In genomic region chr1:75290582-75290981, GRCm38 (mm10) we compare ENCODE assay signal across 10 mouse cellular contexts. TPM values are rescaled to one million over a fixed set of nuclear protein-coding genes. Genes with fewer than 3 reads are reported as not detected.
DNase-seq lines count a peak whose midpoint lies in the region; ATAC-seq and TF ChIP-seq lines count a peak whose summit lies in the region.
"Had no signal": no experiment of that assay in that cellular context is flagged by ENCODE, and none has a peak within 500 bp of the region (broad histone marks: within the 10 kb centered on the region; RNA-seq: fewer than 3 reads in every experiment).

No protein-coding gene starts in this region.

- peak; percentile 44; the same call in 1 of the 2 replicates for ATAC-seq in forebrain, embryonic 14.5 days
- ATAC-seq in megakaryocyte progenitor cell, adult 5-6 weeks (replicated peaks; ENCODE audit: poor library complexity) = peak; percentile 50; the same call in 1 of the 2 replicates
- no peak for ATAC-seq in granulocyte monocyte progenitor cell, adult 5-6 weeks (replicated peaks; ENCODE audit: poor library complexity, severe bottlenecking)

- no peak overlapping the region for H3K9ac ChIP-seq in heart, adult 2 months (ENCODE audit: low read depth, low read length)
- no peak overlapping the region for H3K9ac ChIP-seq in forebrain, embryonic 14.5 days (ENCODE audit: low read length)
- H3K9ac ChIP-seq: heart, embryonic 13.5 days had no signal

- no peak for TF ChIP-seq POLR2A in heart, adult 2 months (IDR thresholded peaks at IDR 0.05; ENCODE audit: insufficient read depth, low read depth, low read length)

- intact Hi-C loops in heart, adult 2 months (cut with DNase I) = no loop called here

- TF ChIP-seq EP300 in heart, adult 2 months (IDR thresholded peaks at IDR 0.05; ENCODE audit: insufficient read depth, low read depth, low read length) = no peak

- H3K4me1 ChIP-seq in heart, adult 2 months (ENCODE audit: control insufficient read depth, insufficient read depth, low read length) = peaks cover 2% of the 10 kb centered on the region; the same call in 1 of the 2 replicates
- peaks cover 17% of the 10 kb centered on the region for H3K4me1 ChIP-seq in forebrain, embryonic 14.5 days (ENCODE audit: control insufficient read depth, insufficient read depth, low read length)

- no peaks in the 10 kb centered on the region for H3K27me3 ChIP-seq in heart, adult 2 months (ENCODE audit: control insufficient read depth, insufficient read depth, low read length)
- H3K27me3 ChIP-seq in forebrain, embryonic 14.5 days (replicated peaks; ENCODE audit: control insufficient read depth, insufficient read depth, low read length) = no peaks in the 10 kb centered on the region

- no peak overlapping the region for H3K27ac ChIP-seq in heart, adult 2 months
- H3K27ac ChIP-seq in forebrain, embryonic 14.5 days (ENCODE audit: low read depth, low read length) = peak overlapping the region; percentile 85; the same call in 1 of the 2 replicates
- H3K27ac ChIP-seq: heart, embryonic 13.5 days; macrophage had no signal

- H3K9me3 ChIP-seq in forebrain, embryonic 14.5 days (replicated peaks; ENCODE audit: control insufficient read depth, low read length) = no peaks in the 10 kb centered on the region
- H3K9me3 ChIP-seq: heart, embryonic 13.5 days had no signal

- H3K36me3 ChIP-seq in heart, adult 2 months (ENCODE audit: control insufficient read depth, insufficient read depth, low read length) = no peaks in the 10 kb centered on the region
- no peaks in the 10 kb centered on the region for H3K36me3 ChIP-seq in forebrain, embryonic 14.5 days (ENCODE audit: control insufficient read depth, insufficient read depth, low read length)
- H3K36me3 ChIP-seq: heart, embryonic 13.5 days had no signal

- TF ChIP-seq CTCF in heart, adult 2 months (IDR thresholded peaks at IDR 0.05) = peak; percentile 70

- DNase-seq in heart, adult 2 months = no peak
- no peak for DNase-seq in heart, adult 11 months
- DNase-seq in urinary bladder, postnatal 14 days (ENCODE audit: low spot score) = peak; percentile 30
- DNase-seq in urinary bladder, adult 2 months (ENCODE audit: low spot score) = no peak
- peak; percentile 83 for DNase-seq in forebrain, embryonic 14.5 days (ENCODE audit: low spot score)
- no peak for DNase-seq in spleen, postnatal 14 days (ENCODE audit: low spot score in 2 of 2)

- no peak overlapping the region for H3K4me3 ChIP-seq in heart, adult 2 months
- H3K4me3 ChIP-seq in forebrain, embryonic 14.5 days (ENCODE audit: low read depth, low read length) = no peak overlapping the region
- H3K4me3 ChIP-seq: heart, embryonic 13.5 days had no signal

- no peak overlapping the region for H3K4me2 ChIP-seq in forebrain, embryonic 14.5 days (ENCODE audit: low read length)
- H3K4me2 ChIP-seq: heart, embryonic 13.5 days had no signal

- H3K79me2 ChIP-seq in heart, adult 2 months (replicated peaks; ENCODE audit: control insufficient read depth, insufficient read depth, low read length) = no peaks in the 10 kb centered on the region

RNA-seq across cellular contexts. Expression of gene Resp18, which starts 12.4 kb away (rescaled TPM):
- not detected for total RNA-seq in heart, adult 2 months (2021)
- polyA plus RNA-seq in heart, adult 2 months (2012; rRNA removed) = 0.39 TPM in 1 of 2 replicates, not detected in the other
- 0.31 and 0.52 TPM in 2 replicates for polyA plus RNA-seq in urinary bladder, adult 2 months (2012; rRNA removed)
- 62.4 and 68.1 TPM in 2 replicates for polyA plus RNA-seq in forebrain, embryonic 14.5 days (2014; fragmentation: Nextera tagmentation; extraction: Ambion mirVana)
- not detected in 2 replicates for total RNA-seq in megakaryocyte progenitor cell, adult 5-6 weeks (2015)
- not detected in 2 replicates for total RNA-seq in megakaryocyte progenitor cell, adult 5-6 weeks (2017)
- total RNA-seq in granulocyte monocyte progenitor cell, adult 5-6 weeks (2014; fragmentation: Nextera tagmentation) = not detected in 2 replicates
- not detected in 2 replicates for total RNA-seq in granulocyte monocyte progenitor cell, adult 5-6 weeks (2017)
- polyA plus RNA-seq: heart, embryonic 13.5 days; macrophage had no signal

RNA-seq across cellular contexts. Expression of gene Ptprn, which starts 26.3 kb away (rescaled TPM):
- total RNA-seq in heart, adult 2 months (2021) = 1 to 10 TPM; 1.1 to 1.8 TPM
- polyA plus RNA-seq in heart, adult 2 months (2012; rRNA removed) = 2.7 and 3.2 TPM in 2 replicates
- 0.40 and 0.65 TPM in 2 replicates for polyA plus RNA-seq in urinary bladder, adult 2 months (2012; rRNA removed)
- 5.1 and 8.0 TPM in 2 replicates for polyA plus RNA-seq in forebrain, embryonic 14.5 days (2014; fragmentation: Nextera tagmentation; extraction: Ambion mirVana)
- 0.12 and 0.15 TPM in 2 replicates for total RNA-seq in megakaryocyte progenitor cell, adult 5-6 weeks (2015)
- 0.10 TPM in 1 of 2 replicates, not detected in the other for total RNA-seq in megakaryocyte progenitor cell, adult 5-6 weeks (2017)
- total RNA-seq in granulocyte monocyte progenitor cell, adult 5-6 weeks (2014; fragmentation: Nextera tagmentation) = not detected in 2 replicates
- total RNA-seq in granulocyte monocyte progenitor cell, adult 5-6 weeks (2017) = not detected in 2 replicates

RNA-seq across cellular contexts. Expression of gene Dnpep, which starts 27.2 kb away (rescaled TPM):
- 10 to 100 TPM; 70.3 to 84.6 TPM for total RNA-seq in heart, adult 2 months (2021)
- polyA plus RNA-seq in heart, adult 2 months (2012; rRNA removed) = 123 and 136 TPM in 2 replicates
- polyA plus RNA-seq in urinary bladder, adult 2 months (2012; rRNA removed) = 106 and 124 TPM in 2 replicates
- 160 and 178 TPM in 2 replicates for polyA plus RNA-seq in forebrain, embryonic 14.5 days (2014; fragmentation: Nextera tagmentation; extraction: Ambion mirVana)
- total RNA-seq in megakaryocyte progenitor cell, adult 5-6 weeks (2015) = 31.3 and 39.7 TPM in 2 replicates
- 36.4 and 41.7 TPM in 2 replicates for total RNA-seq in megakaryocyte progenitor cell, adult 5-6 weeks (2017)
- 35.6 and 44.7 TPM in 2 replicates for total RNA-seq in granulocyte monocyte progenitor cell, adult 5-6 weeks (2014; fragmentation: Nextera tagmentation)
- 26.6 and 47.7 TPM in 2 replicates for total RNA-seq in granulocyte monocyte progenitor cell, adult 5-6 weeks (2017)

RNA-seq across cellular contexts. Expression of gene Dnajb2, which starts 54.4 kb away (rescaled TPM):
- 100 to 1,000 TPM; 111 to 129 TPM for total RNA-seq in heart, adult 2 months (2021)
- 67.9 and 93.3 TPM in 2 replicates for polyA plus RNA-seq in heart, adult 2 months (2012; rRNA removed)
- polyA plus RNA-seq in urinary bladder, adult 2 months (2012; rRNA removed) = 34.6 and 37.8 TPM in 2 replicates
- 21.5 and 24.3 TPM in 2 replicates for polyA plus RNA-seq in forebrain, embryonic 14.5 days (2014; fragmentation: Nextera tagmentation; extraction: Ambion mirVana)
- total RNA-seq in megakaryocyte progenitor cell, adult 5-6 weeks (2015) = 1.3 and 1.8 TPM in 2 replicates
- 1.9 and 6.4 TPM in 2 replicates for total RNA-seq in megakaryocyte progenitor cell, adult 5-6 weeks (2017)
- total RNA-seq in granulocyte monocyte progenitor cell, adult 5-6 weeks (2014; fragmentation: Nextera tagmentation) = 0.66 and 4.1 TPM in 2 replicates
- 1.5 and 1.6 TPM in 2 replicates for total RNA-seq in granulocyte monocyte progenitor cell, adult 5-6 weeks (2017)

RNA-seq across cellular contexts. Expression of gene A630095N17Rik, which starts 58.7 kb away (rescaled TPM):
- total RNA-seq in heart, adult 2 months (2021) = not detected
- polyA plus RNA-seq in heart, adult 2 months (2012; rRNA removed) = not detected in 2 replicates
- polyA plus RNA-seq in urinary bladder, adult 2 months (2012; rRNA removed) = not detected in 2 replicates
- not detected in 2 replicates for polyA plus RNA-seq in forebrain, embryonic 14.5 days (2014; fragmentation: Nextera tagmentation; extraction: Ambion mirVana)
- total RNA-seq in megakaryocyte progenitor cell, adult 5-6 weeks (2015) = 0.56 and 1.2 TPM in 2 replicates
- total RNA-seq in megakaryocyte progenitor cell, adult 5-6 weeks (2017) = 1.2 TPM in 1 of 2 replicates, not detected in the other
- not detected in 2 replicates for total RNA-seq in granulocyte monocyte progenitor cell, adult 5-6 weeks (2014; fragmentation: Nextera tagmentation)
- 2.7 TPM in 1 of 2 replicates, not detected in the other for total RNA-seq in granulocyte monocyte progenitor cell, adult 5-6 weeks (2017)
- polyA plus RNA-seq: heart, embryonic 13.5 days; macrophage had no signal

Comparison
In these comparisons a context has a peak if more than half of its experiments do, and no peak if none do; other contexts are left out.
1. DNase-seq: peak in urinary bladder, postnatal 14 days (single experiment) and forebrain, embryonic 14.5 days (single experiment); none in heart, adult 2 months (0 of 2), heart, adult 11 months (single experiment), urinary bladder, adult 2 months (single experiment) and spleen, postnatal 14 days (0 of 2).